Mouse (Mus musculus): ENCODE results near the gene Rptor. TPM values are rescaled to one million over a fixed set of nuclear protein-coding genes. Genes with fewer than 3 reads are reported as not detected.

Rptor gene
- polyA plus RNA-seq, 1 experiment from 2014 or later, result 4.9 TPM

- H3K9me3 ChIP-seq (replicated peaks), result no peaks in the 10 kb centered on the region
- H3K9ac ChIP-seq, result no peak overlapping the region
- H3K4me1 ChIP-seq (replicated peaks), result peaks cover 29% of the 10 kb centered on the region
- peaks cover 35% of the 10 kb centered on the region for H3K36me3 ChIP-seq (replicated peaks)
- no peak overlapping the region for H3K4me3 ChIP-seq (replicated peaks)
- ATAC-seq (ENCODE audit: insufficient read depth), result no peak
- H3K4me2 ChIP-seq, result no peak overlapping the region
- WGBS (ENCODE audit: insufficient replicate concordance), result 74% methylated on average over 7 of the region's 7 CpGs
- no peaks in the 10 kb centered on the region for H3K27me3 ChIP-seq
- H3K27ac ChIP-seq (replicated peaks), result no peak overlapping the region
These were observed 315.8 kb downstream of the Rptor start for GRCm38 (mm10) chr11:119918521-119918920.

- ATAC-seq (ENCODE audit: insufficient read depth), result no peak
- Histone ChIP-seq H3K27ac (replicated peaks) (no peak overlapping the region), H3K27me3 (no peaks in the 10 kb centered on the region), H3K36me3 (replicated peaks) (peaks cover 35% of the 10 kb centered on the region), H3K4me1 (replicated peaks) (peaks cover 25% of the 10 kb centered on the region), H3K4me2 (no peak overlapping the region), H3K9me3 (replicated peaks) (no peaks in the 10 kb centered on the region), H3K9ac (no peak overlapping the region), H3K4me3 (replicated peaks) (no peak overlapping the region)
- WGBS (ENCODE audit: insufficient replicate concordance), result 81% methylated on average over 4 of the region's 4 CpGs
These were observed 316.7 kb downstream of the Rptor start for GRCm38 (mm10) chr11:119919432-119919831.

- ATAC-seq (ENCODE audit: insufficient read depth), result no peak
- Histone ChIP-seq H3K4me3 (replicated peaks) (no peak overlapping the region), H3K4me1 (replicated peaks) (peaks cover 20% of the 10 kb centered on the region), H3K27ac (replicated peaks) (no peak overlapping the region), H3K4me2 (no peak overlapping the region), H3K27me3 (no peaks in the 10 kb centered on the region), H3K9ac (no peak overlapping the region), H3K36me3 (replicated peaks) (peaks cover 35% of the 10 kb centered on the region), H3K9me3 (replicated peaks) (no peaks in the 10 kb centered on the region)
- 57% methylated on average over 8 of the region's 8 CpGs for WGBS (ENCODE audit: insufficient replicate concordance)
These were observed 317.2 kb downstream of the Rptor start for GRCm38 (mm10) chr11:119919897-119920296.

GRCm38 (mm10) chr11:119920668-119921067, 318.0 kb downstream of the Rptor start:
- H3K9me3 ChIP-seq (replicated peaks), result no peaks in the 10 kb centered on the region
- H3K36me3 ChIP-seq (replicated peaks), result peaks cover 35% of the 10 kb centered on the region
- H3K27ac ChIP-seq (replicated peaks), result no peak overlapping the region
- no peak for ATAC-seq (ENCODE audit: insufficient read depth)
- H3K4me1 ChIP-seq (replicated peaks), result peaks cover 12% of the 10 kb centered on the region
- H3K27me3 ChIP-seq, result no peaks in the 10 kb centered on the region
- H3K4me2 ChIP-seq, result no peak overlapping the region
- H3K4me3 ChIP-seq (replicated peaks), result no peak overlapping the region
- no peak overlapping the region for H3K9ac ChIP-seq
- WGBS (ENCODE audit: insufficient replicate concordance), result 81% methylated on average over 5 of the region's 5 CpGs

GRCm38 (mm10) chr11:119925176-119925575, 322.5 kb downstream of the Rptor start:
- H3K9me3 ChIP-seq (replicated peaks), result no peaks in the 10 kb centered on the region
- 20% methylated on average over 5 of the region's 5 CpGs for WGBS (ENCODE audit: insufficient replicate concordance)
- peaks cover 6% of the 10 kb centered on the region for H3K4me1 ChIP-seq (replicated peaks)
- H3K27ac ChIP-seq (replicated peaks), result peak overlapping the region; percentile 24
- H3K4me2 ChIP-seq, result no peak overlapping the region
- ATAC-seq (ENCODE audit: insufficient read depth), result no peak
- H3K4me3 ChIP-seq (replicated peaks), result no peak overlapping the region
- no peaks in the 10 kb centered on the region for H3K36me3 ChIP-seq (replicated peaks)
- H3K27me3 ChIP-seq, result no peaks in the 10 kb centered on the region
- no peak overlapping the region for H3K9ac ChIP-seq

GRCm38 (mm10) chr11:119926762-119927161, 324.1 kb downstream of the Rptor start:
- peaks cover 6% of the 10 kb centered on the region for H3K4me1 ChIP-seq (replicated peaks)

GRCm38 (mm10) chr11:119928023-119928681, 325.4 kb downstream of the Rptor start:
- Histone ChIP-seq H3K27ac (replicated peaks) (0 out of 2 replicates have a peak overlapping the region, but pooled peaks have one; percentile 26), H3K9ac (no peak overlapping the region)
- WGBS (ENCODE audit: insufficient replicate concordance), result 12% methylated on average over 16 of the region's 16 CpGs

More at GRCm38 (mm10) chr11:119926762-119927161, 324.1 kb downstream of the Rptor start:
- Histone ChIP-seq H3K36me3 (replicated peaks) (no peaks in the 10 kb centered on the region), H3K9ac (no peak overlapping the region), H3K9me3 (replicated peaks) (no peaks in the 10 kb centered on the region), H3K4me3 (replicated peaks) (no peak overlapping the region), H3K4me2 (no peak overlapping the region), H3K27me3 (no peaks in the 10 kb centered on the region), H3K27ac (replicated peaks) (no peak overlapping the region)
- no peak for ATAC-seq (ENCODE audit: insufficient read depth)
- 58% methylated on average over 5 of the region's 5 CpGs for WGBS (ENCODE audit: insufficient replicate concordance)

GRCm38 (mm10) chr11:119929603-119930265, 327.0 kb downstream of the Rptor start:
- Histone ChIP-seq H3K4me2 (no peak overlapping the region), H3K4me1 (replicated peaks) (peaks cover 6% of the 10 kb centered on the region), H3K9ac (no peak overlapping the region), H3K36me3 (replicated peaks) (no peaks in the 10 kb centered on the region), H3K9me3 (replicated peaks) (no peaks in the 10 kb centered on the region), H3K27me3 (peaks cover 12% of the 10 kb centered on the region; the same call in 1 of the 2 replicates), H3K27ac (replicated peaks) (no peak overlapping the region), H3K4me3 (replicated peaks) (no peak overlapping the region)
- WGBS (ENCODE audit: insufficient replicate concordance), result 47% methylated on average over 6 of the region's 6 CpGs
- no peak for ATAC-seq (ENCODE audit: insufficient read depth)

More at GRCm38 (mm10) chr11:119928023-119928681, 325.4 kb downstream of the Rptor start:
- no peak for ATAC-seq (ENCODE audit: insufficient read depth)
- H3K36me3 ChIP-seq (replicated peaks), result no peaks in the 10 kb centered on the region
- peaks cover 11% of the 10 kb centered on the region; the same call in 1 of the 2 replicates for H3K27me3 ChIP-seq
- 0 out of 2 replicates have a peak overlapping the region, but pooled peaks have one; percentile 18 for H3K4me3 ChIP-seq (replicated peaks)
- H3K4me1 ChIP-seq (replicated peaks), result peaks cover 6% of the 10 kb centered on the region
- H3K4me2 ChIP-seq, result peak overlapping the region; percentile 45
- no peaks in the 10 kb centered on the region for H3K9me3 ChIP-seq (replicated peaks)

- H3K9ac ChIP-seq, result no peak overlapping the region
- peaks cover 14% of the 10 kb centered on the region for H3K4me1 ChIP-seq (replicated peaks)
- no peaks in the 10 kb centered on the region for H3K9me3 ChIP-seq (replicated peaks)
- 51% methylated on average over 10 of the region's 10 CpGs for WGBS (ENCODE audit: insufficient replicate concordance)
- no peak for ATAC-seq (ENCODE audit: insufficient read depth)
- no peak overlapping the region for H3K4me3 ChIP-seq (replicated peaks)
- peaks cover 12% of the 10 kb centered on the region; the same call in 1 of the 2 replicates for H3K27me3 ChIP-seq
- H3K27ac ChIP-seq (replicated peaks), result no peak overlapping the region
- no peaks in the 10 kb centered on the region for H3K36me3 ChIP-seq (replicated peaks)
- H3K4me2 ChIP-seq, result no peak overlapping the region
These were observed 329.1 kb downstream of the Rptor start for GRCm38 (mm10) chr11:119931809-119932208.

- H3K4me2 ChIP-seq, result no peak overlapping the region
- no peak overlapping the region for H3K27ac ChIP-seq (replicated peaks)
- no peaks in the 10 kb centered on the region for H3K9me3 ChIP-seq (replicated peaks)
- H3K9ac ChIP-seq, result no peak overlapping the region
- H3K27me3 ChIP-seq, result peaks cover 18% of the 10 kb centered on the region
- WGBS (ENCODE audit: insufficient replicate concordance), result 48% methylated on average over 4 of the region's 4 CpGs
- no peak overlapping the region for H3K4me3 ChIP-seq (replicated peaks)
- peaks cover 26% of the 10 kb centered on the region for H3K4me1 ChIP-seq (replicated peaks)
- no peaks in the 10 kb centered on the region for H3K36me3 ChIP-seq (replicated peaks)
- ATAC-seq (ENCODE audit: insufficient read depth), result no peak
These were observed 330.4 kb downstream of the Rptor start for GRCm38 (mm10) chr11:119933142-119933541.

GRCm38 (mm10) chr11:119933819-119934583, 331.3 kb downstream of the Rptor start:
- Histone ChIP-seq H3K9ac (no peak overlapping the region), H3K36me3 (replicated peaks) (no peaks in the 10 kb centered on the region), H3K27ac (replicated peaks) (no peak overlapping the region), H3K9me3 (replicated peaks) (no peaks in the 10 kb centered on the region), H3K4me1 (replicated peaks) (peaks cover 30% of the 10 kb centered on the region), H3K4me2 (no peak overlapping the region), H3K4me3 (replicated peaks) (no peak overlapping the region), H3K27me3 (peaks cover 26% of the 10 kb centered on the region)
- 57% methylated on average over 8 of the region's 8 CpGs for WGBS (ENCODE audit: insufficient replicate concordance)
- no peak for ATAC-seq (ENCODE audit: insufficient read depth)
